Mouse (Mus musculus) c-Kit-positive CD71-positive TER-119-positive erythroid progenitor cells, embryonic 14.5 days (primary cell): ENCODE measurements around the gene Fut7.

Source experiments
- DNase-seq: peaks from one replicate; pipeline ENCODE4 v3.0.0-alpha.2; 2013; ENCODE audit warnings: low spot score

Gene Fut7

DNA sequence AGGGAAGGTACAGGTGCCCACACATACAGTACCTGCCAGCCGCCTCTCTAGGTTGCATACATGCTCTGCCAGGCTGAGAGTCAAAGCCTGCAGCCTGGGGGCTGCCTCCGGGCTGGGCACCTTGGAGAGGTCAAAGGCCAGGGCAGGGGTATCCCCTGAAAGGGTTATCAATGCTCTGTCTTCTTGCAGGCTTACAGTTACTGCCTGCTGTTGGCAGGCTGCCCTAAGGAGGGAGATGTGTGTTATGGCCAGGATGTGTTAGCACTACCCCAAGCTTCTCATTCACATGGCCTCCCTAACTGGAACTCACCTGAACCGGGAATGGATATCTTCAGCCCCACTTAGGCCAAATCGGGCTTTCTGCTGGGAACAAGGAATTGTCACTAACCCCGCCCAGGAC is 37.1 kb downstream of the Fut7 start:
- no peak for DNase-seq

DNA sequence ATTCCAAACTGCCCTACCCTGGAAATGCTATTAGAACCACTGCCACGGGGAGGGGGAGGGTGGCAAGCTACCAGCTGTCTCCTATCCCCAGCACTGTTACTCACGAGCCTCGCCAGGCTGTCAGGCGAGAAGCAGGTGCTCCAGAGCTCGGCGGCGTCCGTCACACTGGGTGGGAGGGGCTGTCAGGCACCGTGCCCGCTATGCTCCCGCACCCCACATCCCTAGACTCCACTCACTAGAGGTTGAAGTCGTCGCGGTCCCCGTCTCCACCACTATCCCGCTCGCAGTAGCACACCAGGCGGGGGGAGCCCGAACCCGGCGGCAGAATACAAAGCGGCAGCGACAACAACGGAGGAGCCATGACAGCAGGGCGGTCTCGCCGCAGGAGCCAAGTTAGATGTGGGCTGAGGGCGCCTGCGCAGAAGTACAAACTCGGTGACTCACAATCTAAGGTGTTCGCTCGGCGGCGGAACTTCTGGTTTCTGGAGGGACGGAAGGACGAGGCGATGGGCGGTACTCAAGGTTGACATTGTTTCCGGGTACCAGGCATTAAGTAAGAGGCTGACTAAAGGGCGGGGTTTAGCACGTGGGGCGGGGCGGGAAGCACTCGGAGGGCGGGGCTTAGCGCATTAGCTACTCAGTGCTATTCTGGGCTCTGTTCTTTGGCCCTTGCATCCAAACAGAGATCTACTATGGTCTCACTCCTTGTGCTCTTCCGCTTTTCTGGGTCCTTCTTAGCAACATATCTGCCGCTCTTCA is 37.7 kb downstream of the Fut7 start, which contains the start of gene Paxx:
Gene Paxx, minus strand, starts transcription at position 544 of the 759 bp plus-strand sequence.
- DNase-seq, result peak; percentile 96

DNA sequence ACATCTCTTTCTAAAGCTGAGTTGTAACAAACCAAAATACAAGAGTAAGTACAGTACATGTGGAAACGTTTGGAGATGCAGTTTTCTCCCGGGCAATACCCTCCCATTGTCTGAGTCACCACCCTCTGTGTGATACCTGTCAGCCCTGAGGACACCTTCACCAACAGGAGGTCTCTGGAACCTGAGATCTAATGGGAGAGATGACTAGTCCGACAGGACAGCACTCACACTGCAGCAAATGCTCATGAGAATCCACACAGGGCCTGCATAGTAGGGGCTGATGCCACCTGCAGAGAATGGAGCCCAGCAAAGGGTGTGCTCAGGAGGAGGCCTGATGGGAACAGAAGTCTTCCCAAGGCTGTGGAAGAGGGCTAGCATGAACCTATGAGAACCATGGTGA is 38.3 kb downstream of the Fut7 start:
- no peak for DNase-seq

DNA sequence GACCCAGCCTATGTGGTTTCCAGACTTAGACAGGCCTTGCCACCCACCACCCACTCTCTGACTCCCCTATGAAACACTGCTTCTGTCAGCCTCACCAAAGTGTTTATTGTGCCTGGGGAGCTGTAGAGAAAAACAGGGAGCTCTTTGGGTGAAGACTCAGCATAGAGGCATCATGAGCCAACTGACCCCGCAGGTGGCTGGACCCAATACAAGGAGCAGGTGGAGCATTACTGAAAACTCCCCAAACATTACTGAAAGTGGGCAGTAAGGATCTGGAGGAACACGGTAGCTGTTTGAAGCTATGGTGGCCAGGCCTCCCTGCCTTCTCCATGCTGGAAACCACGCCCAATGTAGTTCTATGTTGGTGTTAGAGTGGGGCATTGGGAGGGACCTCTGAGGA is 40.6 kb downstream of the Fut7 start:
- DNase-seq, result no peak

DNA sequence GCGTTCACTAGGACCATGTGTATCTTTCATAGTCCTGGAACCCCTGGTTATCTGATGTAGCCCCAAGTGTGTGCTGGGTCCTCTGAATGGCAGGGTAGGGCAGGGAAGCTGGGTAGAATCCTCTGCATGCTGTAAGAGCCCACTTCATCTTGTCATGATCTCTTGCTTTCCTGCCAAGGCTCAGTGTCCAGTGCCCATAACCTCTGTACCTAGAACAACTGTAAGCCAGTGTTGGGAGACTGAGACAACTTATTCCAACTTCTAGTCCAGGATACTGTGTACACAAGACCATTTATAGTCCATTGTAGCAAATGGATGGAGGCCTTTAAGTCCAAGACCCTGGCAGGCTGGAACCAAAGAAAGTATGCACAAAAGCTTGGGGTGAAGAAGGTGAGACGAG is 42.2 kb downstream of the Fut7 start:
- DNase-seq, result no peak

DNA sequence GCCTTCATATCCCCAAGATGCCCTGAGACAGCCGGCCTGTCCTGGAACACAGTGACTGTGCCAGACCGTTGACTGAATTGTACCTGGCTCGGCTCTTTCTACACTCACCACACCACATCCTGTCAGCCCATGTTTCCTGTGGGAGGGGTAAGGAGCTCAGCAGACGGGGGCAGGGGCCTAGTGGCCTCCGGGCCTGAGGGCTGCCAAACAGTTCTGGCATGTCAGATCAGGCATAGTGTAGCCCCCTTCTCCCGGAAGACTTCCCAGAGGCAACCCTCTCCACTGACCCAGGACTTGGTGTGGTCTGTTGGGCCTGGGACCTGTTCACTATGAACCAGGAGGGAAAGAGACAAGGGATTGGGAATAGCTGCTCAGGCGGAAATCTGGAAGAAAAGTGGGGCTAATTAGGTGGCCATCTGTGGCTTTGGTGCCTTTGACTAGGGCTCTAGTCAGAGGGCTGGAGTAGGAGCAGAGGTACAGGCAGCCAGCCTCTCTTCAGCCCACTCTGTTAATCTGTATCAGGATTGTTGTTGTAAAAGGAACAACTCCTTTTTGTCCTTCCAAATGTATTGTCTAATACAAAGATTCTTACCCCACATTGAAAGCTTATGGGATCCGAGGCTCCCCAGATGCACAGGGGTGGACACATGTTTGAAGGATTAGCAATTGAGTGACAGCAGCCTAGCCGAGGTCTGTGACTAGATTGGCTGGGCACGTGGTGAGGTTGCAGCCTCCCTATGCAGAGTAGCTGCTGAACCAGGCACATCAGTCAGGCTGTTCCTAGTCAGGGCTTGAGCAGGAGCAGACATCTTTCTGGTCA is 43.0 kb downstream of the Fut7 start:
- no peak for DNase-seq

DNA sequence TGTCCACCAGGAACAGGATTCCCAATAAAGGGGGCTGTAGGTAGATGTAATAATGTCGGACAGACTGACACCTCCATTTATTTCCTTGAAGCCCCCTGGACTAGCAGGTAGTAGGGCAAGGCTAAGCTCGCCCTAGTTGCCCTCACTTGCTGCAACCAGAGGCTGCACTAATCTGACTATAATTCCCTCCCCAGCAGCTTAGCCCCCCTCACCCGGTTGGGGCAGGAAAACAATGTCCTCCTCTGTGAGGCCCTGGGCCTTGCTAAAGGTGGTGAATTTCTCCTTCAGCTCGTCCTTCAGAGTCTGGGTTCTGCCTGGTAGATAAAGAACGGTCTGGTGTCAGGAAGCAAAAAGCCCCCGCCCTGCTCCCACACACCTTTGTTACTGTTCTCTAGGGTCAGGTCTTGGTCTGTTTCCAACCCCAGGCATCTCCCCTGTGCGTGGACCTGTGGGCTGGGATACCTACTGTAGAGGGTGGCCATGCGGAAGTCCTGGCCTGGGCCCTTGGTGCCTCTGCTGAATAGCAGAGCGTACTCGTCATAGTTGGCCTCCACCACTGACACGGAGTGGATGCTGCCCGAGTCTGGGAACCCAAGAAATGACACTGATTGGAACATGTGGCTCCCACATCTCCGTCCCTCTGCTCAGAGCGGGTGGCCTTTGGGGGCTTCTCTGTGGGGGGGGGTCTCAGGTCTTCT is 44.7 kb downstream of the Fut7 start:
- no peak for DNase-seq

DNA sequence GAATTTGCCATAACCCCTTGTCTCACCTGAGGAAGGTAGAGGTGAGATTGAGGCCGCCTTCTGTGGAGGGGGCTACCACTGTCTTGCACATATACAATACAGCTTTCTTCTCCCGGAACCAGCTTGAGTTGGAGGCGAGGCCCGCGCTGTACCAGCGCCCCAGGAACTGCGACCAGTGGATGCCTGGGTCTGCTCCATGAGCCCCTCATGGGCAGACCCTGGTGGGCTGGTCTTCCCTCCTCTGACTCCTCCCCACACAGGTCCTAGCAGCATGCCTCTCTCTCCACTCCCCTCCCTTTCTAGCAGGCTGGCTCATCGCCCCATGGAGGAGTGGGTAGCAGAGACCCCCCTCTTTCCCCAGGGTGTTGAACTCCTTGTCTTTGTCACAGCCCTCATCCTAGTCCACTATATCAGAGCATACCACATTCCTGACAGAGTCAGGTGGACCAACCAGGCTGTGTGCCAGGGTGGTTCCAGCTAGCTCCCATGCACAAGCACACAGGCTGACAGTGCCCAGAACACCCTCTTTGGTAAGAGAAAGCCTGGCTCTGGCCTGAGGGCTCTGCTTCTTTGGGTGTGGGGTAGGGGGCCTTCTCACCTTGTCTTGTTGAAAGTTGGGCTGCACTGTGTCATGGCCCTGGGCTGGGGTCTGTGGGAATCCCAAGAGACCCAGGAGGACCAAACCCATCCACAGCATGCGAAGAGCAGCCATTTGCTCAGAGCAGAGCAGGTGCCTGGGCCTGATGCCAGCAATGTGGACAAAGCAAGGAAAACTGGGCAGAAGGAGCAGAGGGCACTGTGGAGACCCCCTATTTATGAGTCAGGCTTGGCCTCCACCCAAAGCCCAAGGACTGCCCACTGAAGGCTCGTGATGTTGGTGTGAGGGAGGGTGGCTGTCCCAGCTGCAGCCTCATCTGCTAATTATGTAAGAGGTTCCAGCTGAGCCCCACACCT is 46.2 kb downstream of the Fut7 start:
- no peak for DNase-seq

DNA sequence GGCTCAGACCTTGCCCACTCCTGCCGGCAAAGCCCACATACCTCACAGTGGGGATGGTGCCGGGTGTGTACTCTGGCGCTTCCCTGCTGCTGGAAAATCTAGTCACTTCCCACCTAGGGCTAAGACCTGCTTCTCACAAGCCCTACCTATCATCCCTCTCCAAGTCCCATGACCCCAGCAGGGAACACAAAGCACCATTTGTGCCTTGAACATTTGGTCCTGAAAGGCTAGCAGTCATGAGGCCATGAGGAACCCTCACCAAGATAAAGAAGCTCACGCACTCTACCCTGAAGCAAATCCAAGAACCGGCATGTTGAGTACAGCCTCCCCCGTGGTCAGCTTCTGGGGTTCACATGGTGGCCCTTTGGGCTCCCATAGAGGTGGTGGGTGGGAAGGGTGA is 46.9 kb downstream of the Fut7 start, which contains the start of gene Ptgds:
Gene Ptgds, minus strand, starts transcription at position 78 of the 400 bp plus-strand sequence.
- DNase-seq, result no peak

DNA sequence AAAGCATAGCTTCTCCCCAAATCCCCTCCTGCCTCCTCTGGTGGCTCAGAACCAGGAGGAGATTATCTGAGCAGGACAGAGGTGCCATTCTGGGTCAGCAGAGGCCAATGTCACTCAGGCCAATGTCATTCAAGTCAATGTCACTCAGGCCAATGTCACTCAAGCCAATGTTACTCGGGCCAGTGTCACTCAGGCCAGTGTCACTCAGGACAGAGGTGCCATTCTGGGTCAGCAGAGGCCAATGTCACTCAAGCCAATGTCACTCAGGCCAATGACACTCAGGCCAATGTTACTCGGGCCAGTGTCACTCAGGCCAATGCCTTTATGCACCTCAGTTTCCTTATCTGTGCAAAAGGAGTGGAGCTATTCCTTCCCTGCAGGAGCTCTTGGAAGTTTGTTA is 49.5 kb downstream of the Fut7 start:
- DNase-seq, result no peak
